Mouse (Mus musculus) intestine, embryonic 15.5 days (tissue): ENCODE data around the gene Cfap44. TPM values are rescaled to one million over a fixed set of nuclear protein-coding genes. Genes with fewer than 3 reads are reported as not detected.

Experiments
- ATAC-seq: fragments of 200-750 bp; cut with Nextera tagmentation; 2 replicates; pipeline ENCODE4 v1.8.0; 2017; ENCODE audit warnings: moderate TSS enrichment, moderate library complexity
- H3K27ac ChIP-seq: fragments of 300-500 bp; sonication (generic); 2 replicates; pipeline ENCODE4 v1.5.1; 2015; ENCODE audit warnings: mild to moderate bottlenecking, inconsistent platforms
- H3K27me3 ChIP-seq: fragments of 300-500 bp; sonication (generic); replicated peaks from 2 replicates; pipeline ENCODE4 v1.6.1; 2015; ENCODE audit warnings: inconsistent platforms
- H3K36me3 ChIP-seq: fragments of 300-500 bp; sonication (generic); 2 replicates; pipeline ENCODE4 v1.6.1; 2015; ENCODE audit warnings: inconsistent platforms
- H3K4me1 ChIP-seq: fragments of 300-500 bp; sonication (generic); replicated peaks from 2 replicates; pipeline ENCODE4 v1.6.1; 2015; ENCODE audit warnings: inconsistent platforms
- H3K4me2 ChIP-seq: fragments of 300-500 bp; sonication (generic); replicated peaks from 2 replicates; pipeline ENCODE4 v1.6.1; 2015; ENCODE audit warnings: mild to moderate bottlenecking, inconsistent platforms
- H3K4me3 ChIP-seq: fragments of 300-500 bp; sonication (generic); replicated peaks from 2 replicates; pipeline ENCODE4 v1.5.1; 2015; ENCODE audit warnings: inconsistent platforms
- H3K9ac ChIP-seq: fragments of 300-500 bp; sonication (generic); 2 replicates; pipeline ENCODE4 v1.6.1; 2015; ENCODE audit warnings: inconsistent platforms
- H3K9me3 ChIP-seq: fragments of 300-500 bp; sonication (generic); 2 replicates; pipeline ENCODE4 v1.6.1; 2016; ENCODE audit warnings: inconsistent platforms
- whole genome bisulfite sequencing: fragments of 180-500 bp; shearing (Covaris S2); methylation state at CpG from one replicate; pipeline ENCODE4 v1.1.7; 2015; 5-methylcytosine and 5-hydroxymethylcytosine counted together
- polyA plus RNA-seq: library from polyadenylated mRNA; unstranded; fragments of >200 nt; fragmentation: Nextera tagmentation; extraction: Ambion mirVana; gene quantifications from 2 replicates; pipeline ENCODE4 v1.2.1, GENCODE M21; 2015

Cfap44 gene
- polyA plus RNA-seq, 1 experiment from 2014 or later: 0.14 TPM

DNA sequence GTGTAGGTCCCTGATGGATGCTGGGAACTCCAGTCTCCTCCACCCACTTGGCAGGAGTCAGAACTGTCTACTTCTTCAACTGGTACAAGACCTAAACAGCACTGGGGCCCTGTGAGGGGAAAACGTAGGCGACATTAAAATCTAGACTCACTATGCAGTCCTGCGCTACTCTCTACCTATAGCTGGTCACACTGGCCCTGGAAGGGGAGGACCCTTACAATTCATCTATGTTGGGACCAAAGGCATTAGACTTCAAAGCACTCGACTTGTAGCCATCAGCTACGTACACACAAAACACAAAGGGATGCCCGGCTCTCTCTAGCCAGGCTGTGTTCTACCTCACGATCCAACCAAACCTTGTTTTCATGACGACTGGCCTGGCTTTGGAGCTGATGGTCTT lies 91.1 kb downstream of the Cfap44 start:
- no peak overlapping the region for H3K27ac ChIP-seq
- no peak overlapping the region for H3K9ac ChIP-seq
- no peaks in the 10 kb centered on the region for H3K27me3 ChIP-seq
- no peak for ATAC-seq
- 80% methylated on average over 8 of the region's 8 CpGs for WGBS
- H3K9me3 ChIP-seq: no peaks in the 10 kb centered on the region
- H3K4me1 ChIP-seq: 0 out of 2 replicates have a peak, but pooled peaks cover 2% of the 10 kb centered on the region
- no peak overlapping the region for H3K4me2 ChIP-seq
- peaks cover 6% of the 10 kb centered on the region; the same call in 1 of the 2 replicates for H3K36me3 ChIP-seq
- no peak overlapping the region for H3K4me3 ChIP-seq

- Histone ChIP-seq H3K4me1 (0 out of 2 replicates have a peak, but pooled peaks cover 2% of the 10 kb centered on the region), H3K27me3 (no peaks in the 10 kb centered on the region), H3K36me3 (peaks cover 6% of the 10 kb centered on the region; the same call in 1 of the 2 replicates), H3K9me3 (no peaks in the 10 kb centered on the region), H3K27ac (no peak overlapping the region), H3K9ac (no peak overlapping the region), H3K4me3 (no peak overlapping the region), H3K4me2 (no peak overlapping the region)
- ATAC-seq: no peak
- WGBS: 88% methylated on average over 9 of the region's 9 CpGs
Measured at GRCm38 (mm10) chr16:44486612-44487011, 92.0 kb downstream of the Cfap44 start.

DNA sequence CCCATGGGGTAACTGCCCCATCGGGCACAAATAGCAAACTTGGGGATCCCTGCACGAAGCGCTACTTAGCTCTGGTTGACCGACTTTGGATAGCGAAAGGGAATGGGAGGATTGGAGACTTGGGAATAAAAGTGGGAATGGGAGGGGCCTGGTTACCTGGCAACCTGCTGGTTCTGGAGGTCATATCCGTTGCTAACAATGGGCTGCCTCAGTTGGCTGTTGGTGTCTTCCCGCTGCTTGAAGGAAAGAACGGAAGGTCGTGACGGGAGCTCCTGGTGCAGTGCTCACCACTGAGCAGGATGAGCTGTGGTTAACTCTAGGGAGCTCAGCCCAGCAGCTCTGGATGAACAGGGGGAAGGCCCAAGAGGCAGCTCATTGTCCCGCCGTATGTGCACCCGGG lies 92.6 kb downstream of the Cfap44 start:
- H3K4me2 ChIP-seq: no peak overlapping the region
- H3K9ac ChIP-seq: no peak overlapping the region
- WGBS: 93% methylated on average over 13 of the region's 13 CpGs
- no peak overlapping the region for H3K27ac ChIP-seq
- no peak for ATAC-seq
- no peaks in the 10 kb centered on the region for H3K9me3 ChIP-seq
- peaks cover 6% of the 10 kb centered on the region; the same call in 1 of the 2 replicates for H3K36me3 ChIP-seq
- H3K4me1 ChIP-seq: 0 out of 2 replicates have a peak, but pooled peaks cover 2% of the 10 kb centered on the region
- H3K27me3 ChIP-seq: no peaks in the 10 kb centered on the region
- no peak overlapping the region for H3K4me3 ChIP-seq

DNA sequence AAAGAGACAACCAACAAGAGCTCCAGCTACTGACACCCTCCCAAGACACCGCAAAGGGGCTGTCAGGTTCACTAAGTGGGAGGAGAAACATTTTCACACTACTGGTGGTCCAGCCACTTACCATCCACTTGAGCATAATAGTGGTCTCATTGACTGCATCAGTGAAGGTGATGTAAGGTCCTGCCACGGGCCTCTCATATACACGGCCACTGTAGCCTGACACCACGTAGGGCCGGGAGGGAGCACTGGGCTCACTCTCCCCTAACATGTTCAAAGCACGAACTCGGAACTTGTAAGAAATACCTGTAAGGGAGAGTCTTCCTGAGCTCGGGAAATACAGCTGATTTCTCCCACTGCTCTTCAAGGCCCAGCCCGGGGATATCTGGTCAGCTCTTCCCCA lies 96.5 kb downstream of the Cfap44 start:
- no peaks in the 10 kb centered on the region for H3K27me3 ChIP-seq
- ATAC-seq: no peak
- 88% methylated on average over 9 of the region's 9 CpGs for WGBS

DNA sequence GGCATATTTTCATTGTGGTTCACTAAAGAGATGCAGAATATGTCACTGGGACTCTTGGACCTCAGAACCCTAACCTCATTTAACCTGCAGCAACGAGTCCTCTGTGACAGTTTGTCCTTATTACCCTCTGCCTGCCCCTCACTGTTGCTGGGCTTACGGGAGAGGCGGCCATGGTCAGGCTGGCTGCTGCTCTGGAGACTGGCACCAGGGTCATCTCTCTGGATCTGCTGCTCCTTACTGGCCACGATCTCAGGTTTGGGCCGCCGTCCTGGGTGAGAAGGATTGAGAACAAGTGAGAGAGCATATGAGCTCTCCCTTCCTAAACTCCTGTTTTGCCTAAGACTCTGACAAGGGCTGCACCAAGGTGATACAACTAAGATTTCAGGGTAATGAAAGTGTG lies 97.6 kb downstream of the Cfap44 start:
- Histone ChIP-seq H3K27ac (no peak overlapping the region), H3K4me2 (no peak overlapping the region), H3K27me3 (no peaks in the 10 kb centered on the region), H3K9me3 (no peaks in the 10 kb centered on the region), H3K36me3 (peaks cover 6% of the 10 kb centered on the region; the same call in 1 of the 2 replicates), H3K4me1 (no peaks in the 10 kb centered on the region), H3K4me3 (no peak overlapping the region), H3K9ac (no peak overlapping the region)
- WGBS: 92% methylated on average over 6 of the region's 6 CpGs
- ATAC-seq: no peak

More for the DNA sequence above, 96.5 kb downstream of the Cfap44 start:
- Histone ChIP-seq H3K4me3 (no peak overlapping the region), H3K9me3 (no peaks in the 10 kb centered on the region), H3K9ac (no peak overlapping the region), H3K36me3 (peaks cover 6% of the 10 kb centered on the region; the same call in 1 of the 2 replicates), H3K4me2 (no peak overlapping the region), H3K27ac (no peak overlapping the region), H3K4me1 (no peaks in the 10 kb centered on the region)

DNA sequence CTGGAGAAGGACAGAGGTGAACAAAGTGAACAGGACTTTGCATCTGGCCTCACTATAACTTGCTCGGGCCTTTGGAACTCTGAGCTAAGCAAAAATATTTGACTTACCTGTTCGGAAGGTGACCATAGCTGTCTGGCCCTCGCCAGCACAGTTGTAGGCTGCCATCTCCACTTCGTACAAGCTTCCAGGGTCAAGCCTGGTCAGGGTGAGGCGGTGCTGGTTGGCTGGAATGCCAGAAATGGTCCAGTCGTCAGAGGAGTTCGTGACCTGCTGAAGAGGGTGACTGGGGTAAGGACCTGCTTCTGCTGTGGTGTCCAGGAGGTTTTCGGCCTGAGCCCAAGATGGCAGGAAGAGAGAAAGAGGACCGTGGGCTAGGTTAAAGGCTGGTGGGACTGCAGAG lies 98.1 kb downstream of the Cfap44 start:
- Histone ChIP-seq H3K4me3 (no peak overlapping the region), H3K36me3 (peaks cover 6% of the 10 kb centered on the region; the same call in 1 of the 2 replicates), H3K4me1 (no peaks in the 10 kb centered on the region), H3K9ac (no peak overlapping the region), H3K9me3 (no peaks in the 10 kb centered on the region), H3K27me3 (no peaks in the 10 kb centered on the region), H3K4me2 (no peak overlapping the region), H3K27ac (no peak overlapping the region)
- 77% methylated on average over 9 of the region's 9 CpGs for WGBS
- ATAC-seq: no peak

GRCm38 (mm10) chr16:44493868-44494267 lies 99.3 kb downstream of the Cfap44 start:
- H3K4me3 ChIP-seq: no peak overlapping the region
- no peak overlapping the region for H3K27ac ChIP-seq
- no peak for ATAC-seq
- peaks cover 11% of the 10 kb centered on the region for H3K36me3 ChIP-seq
- no peaks in the 10 kb centered on the region for H3K27me3 ChIP-seq
- H3K9me3 ChIP-seq: no peaks in the 10 kb centered on the region
- H3K4me2 ChIP-seq: no peak overlapping the region
- 37% methylated on average over 6 of the region's 6 CpGs for WGBS
- no peaks in the 10 kb centered on the region for H3K4me1 ChIP-seq
- H3K9ac ChIP-seq: no peak overlapping the region

- Histone ChIP-seq H3K4me3 (no peak overlapping the region), H3K4me2 (no peak overlapping the region), H3K36me3 (peaks cover 16% of the 10 kb centered on the region), H3K27me3 (no peaks in the 10 kb centered on the region), H3K9me3 (no peaks in the 10 kb centered on the region), H3K9ac (no peak overlapping the region), H3K4me1 (no peaks in the 10 kb centered on the region), H3K27ac (no peak overlapping the region)
- 47% methylated on average over 8 of the region's 8 CpGs for WGBS
- ATAC-seq: no peak
Measured at GRCm38 (mm10) chr16:44494441-44495108, 100.0 kb downstream of the Cfap44 start.

GRCm38 (mm10) chr16:44496971-44497464 lies 102.4 kb downstream of the Cfap44 start:
- 74% methylated on average over 15 of the region's 15 CpGs for WGBS
- Histone ChIP-seq H3K4me2 (no peak overlapping the region), H3K36me3 (peaks cover 23% of the 10 kb centered on the region)

GRCm38 (mm10) chr16:44498447-44498846 lies 103.9 kb downstream of the Cfap44 start:
- no peak for ATAC-seq
- Histone ChIP-seq H3K9ac (no peak overlapping the region), H3K4me2 (no peak overlapping the region), H3K4me3 (no peak overlapping the region), H3K27me3 (no peaks in the 10 kb centered on the region), H3K4me1 (no peaks in the 10 kb centered on the region), H3K9me3 (no peaks in the 10 kb centered on the region), H3K27ac (no peak overlapping the region), H3K36me3 (peaks cover 23% of the 10 kb centered on the region)
- WGBS: 96% methylated on average over 3 of the region's 3 CpGs

More at GRCm38 (mm10) chr16:44496971-44497464, 102.4 kb downstream of the Cfap44 start:
- Histone ChIP-seq H3K27me3 (no peaks in the 10 kb centered on the region), H3K4me1 (no peaks in the 10 kb centered on the region), H3K27ac (no peak overlapping the region), H3K9ac (no peak overlapping the region), H3K4me3 (no peak overlapping the region), H3K9me3 (no peaks in the 10 kb centered on the region)
- no peak for ATAC-seq

- 90% methylated on average over 10 of the region's 10 CpGs for WGBS
- Histone ChIP-seq H3K9me3 (no peaks in the 10 kb centered on the region), H3K4me1 (no peaks in the 10 kb centered on the region), H3K4me3 (no peak overlapping the region), H3K4me2 (no peak overlapping the region), H3K27me3 (no peaks in the 10 kb centered on the region), H3K9ac (no peak overlapping the region), H3K36me3 (peaks cover 23% of the 10 kb centered on the region), H3K27ac (no peak overlapping the region)
- no peak for ATAC-seq
Measured at GRCm38 (mm10) chr16:44501783-44502182, 107.2 kb downstream of the Cfap44 start.

GRCm38 (mm10) chr16:44502325-44502724 lies 107.7 kb downstream of the Cfap44 start:
- 51% methylated on average over 7 of the region's 7 CpGs for WGBS
- no peaks in the 10 kb centered on the region for H3K27me3 ChIP-seq
- H3K27ac ChIP-seq: no peak overlapping the region
- no peak overlapping the region for H3K4me2 ChIP-seq
- H3K4me1 ChIP-seq: no peaks in the 10 kb centered on the region
- H3K4me3 ChIP-seq: no peak overlapping the region
- H3K9me3 ChIP-seq: no peaks in the 10 kb centered on the region
- no peak overlapping the region for H3K9ac ChIP-seq
- ATAC-seq: peak; percentile 53; the same call in 1 of the 2 replicates
- peaks cover 23% of the 10 kb centered on the region for H3K36me3 ChIP-seq
